Mouse (Mus musculus) kidney, postnatal 0 days (tissue): Measurements from ENCODE around the gene Odc1. TPM values are rescaled to one million over a fixed set of nuclear protein-coding genes. Genes with fewer than 3 reads are reported as not detected.

Experiments
- ATAC-seq: fragments of 200-750 bp; cut with Nextera tagmentation; replicated peaks from 2 replicates; pipeline ENCODE4 v1.8.0; 2017; ENCODE audit warnings: low read depth, moderate number of reproducible peaks, moderate TSS enrichment, moderate library complexity; ENCODE audit not compliant: low FRiP score
- DNase-seq: peaks from one replicate; pipeline ENCODE4 v3.0.0-alpha.2; 2016; ENCODE audit warnings: low spot score
- H3K27ac ChIP-seq: fragments of 300-500 bp; sonication (generic); 2 replicates; pipeline ENCODE4 v1.5.1; 2014; ENCODE audit warnings: mild to moderate bottlenecking
- H3K27me3 ChIP-seq: fragments of 300-500 bp; sonication (generic); 2 replicates; pipeline ENCODE4 v1.6.1; 2014; ENCODE audit warnings: low read length, mixed read lengths; ENCODE audit not compliant: insufficient read depth
- H3K36me3 ChIP-seq: fragments of 300-500 bp; sonication (generic); 2 replicates; pipeline ENCODE4 v1.6.1; 2014; ENCODE audit warnings: low read length, mixed read lengths; ENCODE audit not compliant: insufficient read depth
- H3K4me1 ChIP-seq: fragments of 300-500 bp; sonication (generic); replicated peaks from 2 replicates; pipeline ENCODE4 v1.6.1; 2014; ENCODE audit warnings: antibody characterized with exemption, low read length, mixed read lengths; ENCODE audit not compliant: insufficient read depth
- H3K4me2 ChIP-seq: fragments of 300-500 bp; sonication (generic); 2 replicates; pipeline ENCODE4 v1.6.1; 2014; ENCODE audit warnings: mild to moderate bottlenecking, low read length, moderate library complexity, mixed read lengths
- H3K4me3 ChIP-seq: fragments of 300-500 bp; sonication (generic); replicated peaks from 2 replicates; pipeline ENCODE4 v1.5.1; 2014; ENCODE audit warnings: low read depth, low read length
- H3K9ac ChIP-seq: fragments of 300-500 bp; sonication (generic); 2 replicates; pipeline ENCODE4 v1.6.1; 2014; ENCODE audit warnings: low read depth, low read length
- H3K9me3 ChIP-seq: fragments of 300-500 bp; sonication (generic); replicated peaks from 2 replicates; pipeline ENCODE4 v1.6.1; 2016; ENCODE audit warnings: low read length, inconsistent platforms, mixed read lengths
- CTCF ChIP-seq: IDR thresholded peaks from 2 replicates; pipeline ENCODE4 v1.5.1; 2016; ENCODE audit warnings: antibody characterized with exemption, low read depth, mild to moderate bottlenecking, moderate library complexity
- WGBS: fragments of 180-500 bp; shearing (Covaris S2); extraction: QIAGEN DNeasy Blood & Tissue Kit; methylation state at CpG from one replicate; pipeline ENCODE4 v1.1.7; 2014; 5-methylcytosine and 5-hydroxymethylcytosine counted together
- polyA plus RNA-seq: library from polyadenylated mRNA; unstranded; fragments of >200 nt; fragmentation: Nextera tagmentation; extraction: Ambion mirVana; gene quantifications from 2 replicates; pipeline ENCODE4 v1.2.1, GENCODE M21; 2015

Odc1 gene
- polyA plus RNA-seq, 1 experiment from 2014 or later: 149 TPM

DNA sequence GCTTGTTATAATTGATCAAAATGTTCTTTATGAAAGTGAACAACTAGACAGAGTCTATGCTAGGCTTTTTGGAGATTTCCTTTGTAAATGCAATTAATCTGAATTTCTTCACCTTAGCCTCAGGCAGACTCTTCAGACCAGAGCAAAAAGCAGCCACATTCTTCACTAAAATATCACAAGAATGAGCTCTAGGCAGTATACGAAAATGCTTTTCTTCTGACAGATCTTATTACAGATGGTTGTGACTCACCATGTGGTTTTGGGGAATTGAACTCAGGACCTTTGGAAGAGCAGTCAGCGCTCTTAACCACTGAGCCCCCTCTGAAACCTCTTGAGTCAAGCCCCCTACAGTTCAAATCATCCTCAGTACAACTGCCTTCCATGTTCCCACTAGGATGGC lies 49.4 kb downstream of the Odc1 start:
- Histone ChIP-seq H3K27ac (no peak overlapping the region), H3K9me3 (no peaks in the 10 kb centered on the region), H3K4me3 (no peak overlapping the region), H3K27me3 (no peaks in the 10 kb centered on the region), H3K4me1 (no peaks in the 10 kb centered on the region), H3K9ac (no peak overlapping the region), H3K36me3 (no peaks in the 10 kb centered on the region), H3K4me2 (no peak overlapping the region)
- no peak for ATAC-seq
- no peak for TF ChIP-seq CTCF
- no peak for DNase-seq
- 79% methylated on average over 2 of the region's 2 CpGs for WGBS

DNA sequence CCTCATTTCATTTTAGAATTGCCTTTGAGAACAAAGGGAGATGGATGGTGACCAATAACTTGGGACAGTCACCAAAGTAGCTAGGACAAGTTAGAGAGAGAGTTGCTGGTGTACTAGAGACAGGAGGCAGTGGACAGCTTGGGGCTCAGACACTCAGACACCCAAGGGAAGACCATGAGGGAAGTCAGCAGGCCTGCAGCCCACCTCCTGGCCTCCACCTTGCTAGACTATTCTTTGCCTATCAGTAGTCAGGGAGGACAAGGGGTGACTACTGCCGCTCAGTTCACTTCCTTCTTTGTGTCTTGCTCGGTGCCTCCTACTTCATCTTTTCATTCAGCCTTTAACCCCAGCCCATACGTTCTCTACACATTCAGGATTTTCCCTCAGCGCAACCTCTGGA lies 50.1 kb downstream of the Odc1 start:
- Histone ChIP-seq H3K4me1 (no peaks in the 10 kb centered on the region), H3K4me3 (no peak overlapping the region), H3K9me3 (no peaks in the 10 kb centered on the region), H3K9ac (no peak overlapping the region), H3K27ac (no peak overlapping the region), H3K36me3 (no peaks in the 10 kb centered on the region), H3K27me3 (no peaks in the 10 kb centered on the region), H3K4me2 (no peak overlapping the region)
- no peak for ATAC-seq
- no peak for TF ChIP-seq CTCF
- no peak for DNase-seq
- 53% methylated on average over 4 of the region's 4 CpGs for WGBS

DNA sequence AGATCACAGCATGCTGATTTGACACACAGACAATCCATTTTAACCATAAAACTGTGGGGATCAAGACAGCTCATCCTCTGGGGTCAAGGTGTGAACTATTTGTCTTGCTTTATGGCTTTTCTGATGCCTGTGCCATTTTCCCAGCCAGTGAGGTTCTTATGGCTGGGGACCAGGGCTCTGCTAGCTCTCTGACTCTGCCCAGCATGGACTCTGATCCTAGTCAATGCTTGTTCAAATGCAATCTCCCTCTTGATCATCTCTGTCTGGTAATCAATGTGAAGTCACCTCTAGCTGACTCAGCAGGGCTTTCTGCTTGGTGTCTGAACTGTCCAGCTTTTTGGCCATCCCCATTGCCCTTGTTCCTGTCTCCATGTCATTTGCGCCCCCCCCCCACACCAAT lies 50.6 kb downstream of the Odc1 start:
- H3K27me3 ChIP-seq: no peaks in the 10 kb centered on the region
- H3K4me3 ChIP-seq: no peak overlapping the region
- H3K9ac ChIP-seq: no peak overlapping the region
- H3K4me1 ChIP-seq: no peaks in the 10 kb centered on the region
- H3K27ac ChIP-seq: no peak overlapping the region
- WGBS: 86% methylated on average over 1 of the region's 1 CpGs
- ATAC-seq (no peak), DNase-seq (no peak)
- no peak for TF ChIP-seq CTCF
- H3K4me2 ChIP-seq: no peak overlapping the region
- no peaks in the 10 kb centered on the region for H3K9me3 ChIP-seq
- H3K36me3 ChIP-seq: no peaks in the 10 kb centered on the region

Other genes with a start within 250 kb of the Odc1 start
- gene Atp6v1c2, start 215.4 kb upstream of the Odc1 start, polyA plus RNA-seq: 19.2 and 19.9 TPM in 2 replicates
- 15.0 and 16.8 TPM in 2 replicates for gene Nol10, start 196.3 kb upstream of the Odc1 start, polyA plus RNA-seq
- gene Hpcal1, start 146.1 kb downstream of the Odc1 start, polyA plus RNA-seq: 70.6 and 71.0 TPM in 2 replicates